Mouse (Mus musculus): ENCODE measurements around the gene Rapgef1. TPM values are rescaled to one million over a fixed set of nuclear protein-coding genes. Genes with fewer than 3 reads are reported as not detected.

The Rapgef1 gene
- polyA plus RNA-seq (2012; ENCODE audit: insufficient read depth, low replicate concordance) = 13.8 and 14.5 TPM in 2 replicates

GRCm38 (mm10) chr2:29619484-29620300, at the start of gene Rapgef1:
Gene Rapgef1, plus strand, starts transcription at chr2:29619720.
- TF ChIP-seq GATA1 (IDR thresholded peaks at IDR 0.05; ENCODE audit: borderline replicate concordance, low read length) = no peak
- no peak for TF ChIP-seq FLI1 (IDR thresholded peaks at IDR 0.05; ENCODE audit: low read length)
- Histone ChIP-seq H3K27me3 (replicated peaks) (peaks cover 7% of the 10 kb centered on the region), H3K4me1 (peaks cover 54% of the 10 kb centered on the region), H3K4me3 (replicated peaks) (peak within 1 kb of the TSS; percentile 95), H3K36me3 (replicated peaks; ENCODE audit: low read length) (no peaks in the 10 kb centered on the region), H3K9me3 (peaks cover 3% of the 10 kb centered on the region)

- H3K9me3 ChIP-seq = peaks cover 6% of the 10 kb centered on the region
- no peaks in the 10 kb centered on the region for H3K4me1 ChIP-seq
- H3K36me3 ChIP-seq (replicated peaks; ENCODE audit: low read length) = no peaks in the 10 kb centered on the region
- H3K27me3 ChIP-seq (replicated peaks) = peaks cover 46% of the 10 kb centered on the region
- no peak for TF ChIP-seq FLI1 (IDR thresholded peaks at IDR 0.05; ENCODE audit: low read length)
- no peak for TF ChIP-seq GATA1 (IDR thresholded peaks at IDR 0.05; ENCODE audit: borderline replicate concordance, low read length)
- H3K4me3 ChIP-seq (replicated peaks) = no peak overlapping the region
Measured at GRCm38 (mm10) chr2:29571921-29572700, 47.4 kb upstream of the Rapgef1 start.

- H3K9me3 ChIP-seq = no peaks in the 10 kb centered on the region
- no peak overlapping the region for H3K4me3 ChIP-seq (replicated peaks)
- H3K27me3 ChIP-seq (replicated peaks) = peaks cover 44% of the 10 kb centered on the region
- H3K36me3 ChIP-seq (replicated peaks; ENCODE audit: low read length) = no peaks in the 10 kb centered on the region
- H3K4me1 ChIP-seq = no peaks in the 10 kb centered on the region
- TF ChIP-seq GATA1 (IDR thresholded peaks at IDR 0.05; ENCODE audit: borderline replicate concordance, low read length) (no peak), FLI1 (IDR thresholded peaks at IDR 0.05; ENCODE audit: low read length) (no peak)
Measured at GRCm38 (mm10) chr2:29572811-29573427, 46.6 kb upstream of the Rapgef1 start.

GRCm38 (mm10) chr2:29573591-29573990, 45.9 kb upstream of the Rapgef1 start:
- Histone ChIP-seq H3K27me3 (replicated peaks) (peaks cover 42% of the 10 kb centered on the region), H3K9me3 (no peaks in the 10 kb centered on the region), H3K36me3 (replicated peaks; ENCODE audit: low read length) (no peaks in the 10 kb centered on the region), H3K4me3 (replicated peaks) (no peak overlapping the region), H3K4me1 (no peaks in the 10 kb centered on the region)
- no peak for TF ChIP-seq FLI1 (IDR thresholded peaks at IDR 0.05; ENCODE audit: low read length)
- no peak for TF ChIP-seq GATA1 (IDR thresholded peaks at IDR 0.05; ENCODE audit: borderline replicate concordance, low read length)

GRCm38 (mm10) chr2:29574187-29574586, 45.3 kb upstream of the Rapgef1 start:
- Histone ChIP-seq H3K4me1 (no peaks in the 10 kb centered on the region), H3K9me3 (no peaks in the 10 kb centered on the region), H3K4me3 (replicated peaks) (no peak overlapping the region), H3K36me3 (replicated peaks; ENCODE audit: low read length) (no peaks in the 10 kb centered on the region), H3K27me3 (replicated peaks) (peaks cover 48% of the 10 kb centered on the region)
- TF ChIP-seq FLI1 (IDR thresholded peaks at IDR 0.05; ENCODE audit: low read length) (no peak), GATA1 (IDR thresholded peaks at IDR 0.05; ENCODE audit: borderline replicate concordance, low read length) (no peak)

- no peak for TF ChIP-seq GATA1 (IDR thresholded peaks at IDR 0.05; ENCODE audit: borderline replicate concordance, low read length)
- no peak for TF ChIP-seq FLI1 (IDR thresholded peaks at IDR 0.05; ENCODE audit: low read length)
- H3K36me3 ChIP-seq (replicated peaks; ENCODE audit: low read length) = no peaks in the 10 kb centered on the region
- H3K9me3 ChIP-seq = no peaks in the 10 kb centered on the region
- no peak overlapping the region for H3K4me3 ChIP-seq (replicated peaks)
- no peaks in the 10 kb centered on the region for H3K4me1 ChIP-seq
- H3K27me3 ChIP-seq (replicated peaks) = peaks cover 76% of the 10 kb centered on the region
Measured at GRCm38 (mm10) chr2:29582415-29582814, 37.1 kb upstream of the Rapgef1 start.

- TF ChIP-seq GATA1 (IDR thresholded peaks at IDR 0.05; ENCODE audit: borderline replicate concordance, low read length) (no peak), FLI1 (IDR thresholded peaks at IDR 0.05; ENCODE audit: low read length) (no peak)
- no peaks in the 10 kb centered on the region for H3K36me3 ChIP-seq (replicated peaks; ENCODE audit: low read length)
- H3K9me3 ChIP-seq = no peaks in the 10 kb centered on the region
- H3K4me1 ChIP-seq = peaks cover 4% of the 10 kb centered on the region; the same call in 1 of the 2 replicates
- no peak overlapping the region for H3K4me3 ChIP-seq (replicated peaks)
- H3K27me3 ChIP-seq (replicated peaks) = peaks cover 74% of the 10 kb centered on the region
Measured at GRCm38 (mm10) chr2:29586017-29586702, 33.4 kb upstream of the Rapgef1 start.

GRCm38 (mm10) chr2:29588006-29588405, 31.5 kb upstream of the Rapgef1 start:
- Histone ChIP-seq H3K4me1 (peaks cover 4% of the 10 kb centered on the region; the same call in 1 of the 2 replicates), H3K27me3 (replicated peaks) (peaks cover 83% of the 10 kb centered on the region), H3K9me3 (no peaks in the 10 kb centered on the region), H3K36me3 (replicated peaks; ENCODE audit: low read length) (no peaks in the 10 kb centered on the region), H3K4me3 (replicated peaks) (no peak overlapping the region)
- TF ChIP-seq GATA1 (IDR thresholded peaks at IDR 0.05; ENCODE audit: borderline replicate concordance, low read length) (no peak), FLI1 (IDR thresholded peaks at IDR 0.05; ENCODE audit: low read length) (no peak)

- no peak for TF ChIP-seq GATA1 (IDR thresholded peaks at IDR 0.05; ENCODE audit: borderline replicate concordance, low read length)
- no peak for TF ChIP-seq FLI1 (IDR thresholded peaks at IDR 0.05; ENCODE audit: low read length)
- Histone ChIP-seq H3K36me3 (replicated peaks; ENCODE audit: low read length) (no peaks in the 10 kb centered on the region), H3K4me1 (peaks cover 4% of the 10 kb centered on the region; the same call in 1 of the 2 replicates), H3K9me3 (no peaks in the 10 kb centered on the region), H3K4me3 (replicated peaks) (no peak overlapping the region), H3K27me3 (replicated peaks) (peaks cover 84% of the 10 kb centered on the region)
Measured at GRCm38 (mm10) chr2:29589266-29589665, 30.3 kb upstream of the Rapgef1 start.
